Mouse (Mus musculus) urinary bladder, adult 18-20 months (tissue): ENCODE data around the gene Arhgap15.

ENCODE experiments used
- DNase-seq, 2 experiments: peaks; one replicate each; pipeline ENCODE4 v3.0.0; 2022; ENCODE audit warnings: low spot score in 2 of 2, mixed read lengths in 2 of 2

The Arhgap15 gene

DNA sequence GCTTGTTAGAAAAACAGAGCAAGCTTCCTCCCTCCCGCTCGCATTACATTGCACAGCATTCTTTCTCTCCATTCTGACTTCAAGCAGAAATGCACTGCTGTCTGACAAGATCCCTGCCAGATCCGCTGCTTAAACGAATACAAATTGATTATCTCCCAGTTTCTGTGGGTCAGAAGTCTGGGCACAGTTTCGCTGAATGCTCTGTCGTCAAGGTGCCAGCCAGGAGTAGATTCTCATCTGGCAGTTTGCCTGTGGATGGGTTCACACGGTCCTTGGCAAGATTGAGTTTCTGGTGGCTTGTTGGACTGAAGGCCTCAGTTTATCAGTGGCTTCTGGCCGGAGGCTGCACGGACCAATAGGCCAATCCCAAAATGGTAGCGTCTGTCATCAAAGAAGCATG is 435.9 kb downstream of the Arhgap15 start:
- no peak for DNase-seq

GRCm38 (mm10) chr2:44190749-44191148 is 442.1 kb downstream of the Arhgap15 start:
- no peak for DNase-seq

GRCm38 (mm10) chr2:44192058-44192457 is 443.4 kb downstream of the Arhgap15 start:
- no peak for DNase-seq

- DNase-seq, result no peak
Observed at GRCm38 (mm10) chr2:44215506-44215905, 466.9 kb downstream of the Arhgap15 start.

DNA sequence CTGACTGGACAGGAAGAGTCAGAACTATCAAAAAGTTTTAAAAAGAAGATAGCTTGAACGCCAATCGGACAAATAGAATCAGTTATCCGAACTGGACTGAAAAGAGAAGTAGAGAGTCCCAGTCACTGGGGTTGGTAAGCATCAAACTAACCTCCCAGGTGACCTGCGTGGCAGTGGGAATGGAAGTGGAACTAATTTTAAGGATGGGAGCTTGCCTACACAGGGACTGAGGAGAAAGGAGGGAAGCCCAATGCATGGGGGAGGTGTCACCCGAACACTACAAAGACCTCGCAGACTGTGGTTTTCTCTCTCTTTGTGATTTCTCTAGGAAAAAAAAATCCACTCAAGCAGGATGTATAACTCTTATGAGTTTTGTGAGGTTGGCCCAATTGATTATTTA is 469.2 kb downstream of the Arhgap15 start:
- no peak for DNase-seq

- DNase-seq, result no peak
Observed at GRCm38 (mm10) chr2:44218317-44218716, 469.7 kb downstream of the Arhgap15 start.

- no peak for DNase-seq
Observed at GRCm38 (mm10) chr2:44221686-44222085, 473.1 kb downstream of the Arhgap15 start.

DNA sequence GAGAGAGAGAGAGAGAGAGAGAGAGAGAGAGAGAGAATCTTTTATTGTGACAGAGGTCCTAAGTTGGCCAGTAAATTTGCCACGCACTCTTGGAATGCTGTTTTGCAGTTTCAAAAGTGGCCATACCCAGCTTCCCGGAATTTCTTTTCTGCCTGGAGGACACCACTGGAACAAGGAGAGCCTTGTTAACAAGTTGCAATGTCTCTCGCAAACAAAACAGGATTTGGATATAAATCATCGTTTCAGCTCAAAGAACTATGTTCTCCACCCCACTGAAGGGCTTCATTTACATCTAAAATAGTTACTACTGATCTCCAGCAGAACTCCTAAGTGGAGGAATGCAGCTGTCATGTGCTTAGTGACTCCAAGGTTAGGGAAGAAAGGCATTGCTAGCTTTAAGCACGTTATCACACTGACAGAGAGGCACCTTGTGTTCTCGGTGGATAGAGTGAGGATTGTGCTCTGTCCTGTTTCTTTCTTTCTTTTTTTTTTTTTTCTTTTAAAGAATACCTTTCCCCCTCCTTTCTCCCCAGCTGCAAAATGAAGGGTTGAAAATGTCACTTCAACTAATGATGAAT is 473.6 kb downstream of the Arhgap15 start:
- no peak for DNase-seq

DNA sequence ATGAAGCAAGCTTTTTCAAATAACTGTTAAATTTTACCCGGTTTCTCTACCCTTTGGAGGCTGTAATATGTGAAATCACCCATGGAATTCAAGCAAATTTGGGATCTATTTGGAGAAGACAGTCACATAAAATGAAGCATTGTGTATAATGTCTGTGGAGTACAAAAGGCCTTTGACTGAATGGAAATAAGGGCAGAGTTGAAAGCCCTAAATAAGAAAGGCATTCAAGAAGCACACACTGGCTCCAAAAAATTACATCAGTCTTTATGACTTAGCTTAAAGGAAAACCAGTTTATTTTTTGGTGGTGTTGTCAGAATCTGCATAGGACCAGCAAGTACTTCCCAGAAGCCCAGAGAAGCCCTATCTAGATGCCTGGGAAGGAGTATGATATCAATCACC is 486.2 kb downstream of the Arhgap15 start:
- DNase-seq, result no peak

DNA sequence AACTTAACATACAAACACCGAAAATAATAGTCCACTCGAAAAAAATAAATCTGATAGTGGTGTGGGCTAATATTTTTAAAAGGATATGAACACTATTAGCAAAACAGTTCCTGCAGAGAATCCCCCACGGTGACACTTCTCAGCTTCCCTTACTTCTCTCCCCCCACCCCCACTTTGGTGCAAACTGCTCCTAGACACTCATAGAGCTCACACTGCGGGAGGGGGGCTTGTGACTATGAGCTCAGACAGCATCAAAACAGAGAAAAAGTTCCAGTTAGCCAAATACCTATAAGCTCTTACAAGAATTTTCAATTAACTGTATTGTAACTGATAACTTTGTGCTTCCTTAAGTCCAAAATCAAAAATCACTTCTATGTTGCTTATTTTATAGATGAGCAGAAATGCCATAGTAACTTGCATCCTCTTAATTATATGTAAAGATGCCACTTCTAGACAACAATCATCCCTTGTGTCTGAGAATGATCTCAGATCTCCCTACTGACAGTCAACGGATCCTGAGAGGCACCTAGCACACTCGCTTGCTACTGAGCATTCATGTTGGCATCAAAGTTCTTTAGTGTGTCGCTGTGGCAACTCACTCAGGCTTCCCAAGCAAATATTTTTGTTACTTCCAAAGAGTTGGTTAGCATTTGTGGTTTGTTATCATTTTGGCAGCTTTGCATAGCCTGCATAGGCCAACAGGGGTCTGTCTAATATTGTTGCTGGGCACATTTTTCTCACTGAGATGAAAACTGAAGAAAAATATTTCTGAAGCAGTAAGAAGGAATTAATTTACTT is 493.2 kb downstream of the Arhgap15 start:
- no peak for DNase-seq

GRCm38 (mm10) chr2:44242628-44243255 is 494.1 kb downstream of the Arhgap15 start:
- no peak for DNase-seq

- no peak for DNase-seq
Observed at GRCm38 (mm10) chr2:44255343-44255742, 506.7 kb downstream of the Arhgap15 start.

DNA sequence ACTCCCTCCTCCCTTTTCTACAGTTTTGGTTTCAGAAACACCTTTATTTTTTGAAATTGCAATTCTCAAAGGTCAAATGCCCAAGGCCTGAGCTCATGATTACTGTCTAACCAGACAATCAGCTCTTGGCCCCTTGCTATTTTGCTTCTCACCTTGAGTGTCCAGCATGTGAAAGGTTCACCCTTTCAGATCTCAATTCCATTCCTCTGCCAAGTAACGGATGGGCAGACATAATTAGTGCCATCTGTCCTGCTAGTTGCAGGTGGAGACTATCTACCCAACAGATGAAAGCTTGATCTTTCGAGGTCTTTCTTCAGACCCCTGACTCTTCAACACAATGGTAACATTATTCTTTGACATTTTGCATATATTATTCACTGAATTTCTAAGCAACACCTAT is 509.3 kb downstream of the Arhgap15 start:
- no peak for DNase-seq

- DNase-seq, result no peak
Observed at GRCm38 (mm10) chr2:44271455-44272346, 523.1 kb downstream of the Arhgap15 start.

GRCm38 (mm10) chr2:44272606-44273005 is 524.0 kb downstream of the Arhgap15 start:
- DNase-seq, result no peak

DNA sequence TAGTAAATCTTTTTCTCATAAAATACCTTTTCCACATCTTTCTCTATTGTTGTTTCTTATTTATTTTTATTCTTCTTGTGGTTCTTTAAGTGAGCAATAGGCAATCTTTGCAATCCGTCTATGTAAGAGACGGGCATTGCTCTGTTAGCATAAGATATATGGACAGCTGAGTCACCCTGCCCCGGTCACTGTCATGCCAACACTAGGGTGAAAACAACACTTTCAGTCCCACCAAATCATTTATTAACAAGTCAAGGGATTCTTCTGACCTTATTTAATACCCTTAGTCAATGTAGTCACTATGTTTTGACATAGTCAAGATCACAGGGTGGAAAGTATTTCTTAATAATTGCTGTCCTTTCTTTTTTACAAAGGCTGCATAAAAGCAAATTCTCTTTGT is 525.8 kb downstream of the Arhgap15 start:
- no peak for DNase-seq

GRCm38 (mm10) chr2:44286181-44286719 is 537.6 kb downstream of the Arhgap15 start:
- DNase-seq, result no peak

GRCm38 (mm10) chr2:44299156-44299555 is 550.5 kb downstream of the Arhgap15 start:
- DNase-seq, result no peak

- DNase-seq, result no peak
Observed at GRCm38 (mm10) chr2:44299909-44300308, 551.3 kb downstream of the Arhgap15 start.

DNA sequence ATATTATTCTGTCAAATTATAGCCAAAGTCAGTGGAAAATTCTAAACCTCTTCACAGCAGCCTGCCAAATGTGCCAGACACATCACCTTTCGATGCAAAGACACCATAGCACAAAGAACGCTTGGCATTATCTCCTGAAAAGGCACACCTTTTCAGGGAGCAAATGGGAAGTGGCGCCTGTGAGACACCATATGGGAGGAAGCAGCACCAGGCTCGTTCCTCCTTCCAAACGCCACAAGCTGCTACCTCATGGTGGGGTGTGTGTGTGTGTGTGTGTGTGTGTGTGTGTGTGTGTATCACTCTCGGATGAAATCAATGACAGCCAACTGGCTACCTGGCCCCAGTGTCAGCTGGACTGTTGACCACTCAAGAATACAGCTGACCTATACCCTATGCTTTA is 551.8 kb downstream of the Arhgap15 start:
- DNase-seq, result no peak

- DNase-seq, result no peak
Observed at GRCm38 (mm10) chr2:44304261-44304970, 555.8 kb downstream of the Arhgap15 start.
